Mouse (Mus musculus) mouse embryonic stem cell (cell line): Measurements from ENCODE around the gene Scyl1.
"Not testable (repeated sequence)": the region's sequence is repeated elsewhere in the genome, so short reads cannot be mapped to it uniquely, and the experiment has no call there.

ENCODE experiments used
- in situ Hi-C, 2 experiments: fragments of 300-500 bp; cut with MboI; formaldehyde crosslinking; loops; 1 replicate in 1 of 2; 3 replicates in 1 of 2; pipeline ENCODE4 v1.14.3; 2019 to 2020; ENCODE audit warnings: low sequenced_read_pairs in 2 of 2, low pct_unique_long_range_greater_than_20kb in 1 of 2, mixed read lengths in 1 of 2; ENCODE audit not compliant: unreplicated experiment in 1 of 2

The Scyl1 gene

DNA sequence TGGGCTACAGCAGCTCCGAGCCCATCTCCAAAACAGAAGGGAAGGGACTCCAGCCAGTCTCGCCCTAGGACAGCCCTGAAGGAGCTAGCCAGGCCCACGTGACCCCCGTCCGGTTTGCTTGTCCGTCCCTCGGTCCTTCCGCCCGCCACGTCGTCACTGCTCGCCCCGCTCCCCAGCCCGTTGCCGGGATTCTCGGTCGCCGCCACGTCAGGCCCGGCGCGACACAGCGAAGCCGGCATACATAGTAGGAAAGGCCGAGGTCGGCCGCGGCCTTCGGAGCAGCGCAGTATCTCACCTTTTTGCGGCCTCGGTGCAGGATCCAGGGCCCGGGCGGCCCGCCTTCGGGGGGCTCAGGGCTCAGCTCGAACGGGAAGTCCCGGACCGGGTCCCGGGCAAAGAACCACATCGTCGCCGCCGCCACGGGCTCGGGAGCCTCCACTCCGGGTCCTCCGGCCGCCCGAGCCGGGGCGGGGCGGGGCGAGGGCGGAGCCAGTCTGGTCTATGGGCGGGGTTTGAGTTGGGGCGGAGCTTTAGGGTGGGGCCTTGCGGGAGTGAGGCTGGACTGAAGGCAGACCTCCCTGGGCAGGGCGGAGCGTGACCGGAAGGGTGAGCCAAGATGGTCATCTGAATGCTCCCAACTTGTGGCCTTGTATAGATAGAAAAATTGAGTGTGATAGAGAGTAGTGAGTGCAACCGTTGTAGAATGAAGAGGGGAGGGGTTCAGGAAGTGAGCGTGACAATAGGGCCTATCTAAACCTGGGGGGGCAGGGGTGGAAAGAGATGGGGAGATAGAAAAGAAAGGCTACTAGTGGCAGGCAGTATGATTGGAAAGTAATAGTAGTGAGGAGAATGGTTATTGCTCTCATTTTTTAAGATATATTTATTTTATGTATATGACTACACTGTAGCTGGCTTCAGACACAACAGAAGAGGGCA is at the start of gene Scyl1:
Scyl1 (minus strand) TSS at position 495 of the 936 bp plus-strand sequence.
- in situ Hi-C loops: no loop called here

DNA sequence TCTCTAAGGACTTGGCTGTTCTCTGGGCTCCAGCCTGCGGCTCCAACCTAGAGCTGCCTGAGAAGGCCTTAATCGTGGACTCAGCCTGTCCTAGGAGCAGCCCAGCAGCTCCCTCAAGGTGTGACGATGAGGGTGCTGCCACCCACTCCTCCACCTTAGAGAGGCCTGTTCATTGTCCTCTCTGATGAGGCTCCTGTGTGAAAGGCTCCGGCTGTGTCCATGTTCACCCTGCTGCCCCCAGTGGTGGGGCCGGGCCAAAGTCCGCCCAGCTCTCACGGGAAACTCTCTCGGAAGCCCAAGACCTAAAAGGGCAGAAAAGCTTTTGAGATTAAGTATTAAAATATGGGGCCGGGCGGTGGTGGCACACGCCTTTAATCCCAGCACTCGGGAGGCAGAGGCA is 48.3 kb upstream of the Scyl1 start:
- in situ Hi-C loops: no loop called here

DNA sequence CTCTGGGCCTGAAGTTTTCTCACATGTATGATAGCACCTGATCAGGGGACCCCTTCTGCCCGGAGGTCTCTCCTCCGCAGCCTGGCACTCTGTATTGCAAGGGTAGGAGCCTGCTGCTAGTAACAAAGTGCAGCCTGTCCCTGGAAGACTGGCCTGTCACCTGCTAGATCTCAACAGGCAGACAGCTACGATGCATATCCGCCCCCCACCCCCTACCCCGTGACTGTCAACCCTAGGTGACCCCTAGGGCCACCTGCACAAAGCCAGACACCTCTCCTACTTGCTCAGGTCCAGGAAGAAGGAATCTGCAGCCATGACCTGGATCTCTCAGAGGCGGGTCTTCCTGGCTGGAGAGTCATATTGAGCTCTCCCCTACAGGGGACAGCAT is 47.4 kb upstream of the Scyl1 start:
- in situ Hi-C loops: no loop called here

DNA sequence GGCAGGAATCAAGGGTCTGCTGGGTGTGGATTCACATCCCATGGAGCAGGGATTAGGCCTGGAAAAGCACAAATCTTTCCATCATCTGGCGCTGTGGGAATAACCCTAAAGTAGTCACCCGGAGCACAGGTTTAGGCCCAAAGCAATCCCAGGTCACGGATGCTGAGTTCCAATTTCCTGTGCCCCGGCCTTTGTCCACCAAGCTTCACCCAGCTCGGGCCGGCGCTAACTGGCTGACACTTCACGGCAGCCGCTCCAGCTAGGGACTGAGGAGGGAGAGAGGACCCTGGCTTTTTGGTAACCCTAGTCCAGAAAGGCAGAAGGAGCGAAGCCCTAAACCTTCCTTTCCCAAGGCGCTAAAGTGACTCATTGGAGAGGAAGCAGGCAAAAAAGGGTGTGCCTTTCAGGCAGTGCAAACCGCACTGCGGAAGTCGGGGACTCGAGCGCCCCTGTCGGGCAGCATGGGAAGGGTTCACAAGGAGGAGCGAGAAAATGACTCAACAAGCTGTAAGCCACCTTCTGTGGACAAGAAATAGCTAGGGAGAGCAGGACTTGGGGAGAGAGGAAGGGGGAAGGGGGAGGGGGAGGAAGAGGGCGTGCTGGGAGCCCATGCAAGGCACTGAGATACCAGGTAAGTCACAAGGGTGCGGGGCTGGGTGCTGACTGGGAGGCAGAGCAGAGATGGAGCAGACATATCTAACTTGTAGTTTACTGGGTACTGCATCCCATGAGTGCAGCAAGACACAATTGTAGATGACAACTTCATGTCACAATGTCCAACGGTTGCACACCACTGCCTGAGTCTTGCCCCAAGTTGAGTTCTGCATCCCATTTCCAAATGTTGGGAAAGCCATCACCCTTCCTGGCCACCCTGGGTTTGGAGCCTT is 46.7 kb upstream of the Scyl1 start:
- in situ Hi-C loops: no loop called here

DNA sequence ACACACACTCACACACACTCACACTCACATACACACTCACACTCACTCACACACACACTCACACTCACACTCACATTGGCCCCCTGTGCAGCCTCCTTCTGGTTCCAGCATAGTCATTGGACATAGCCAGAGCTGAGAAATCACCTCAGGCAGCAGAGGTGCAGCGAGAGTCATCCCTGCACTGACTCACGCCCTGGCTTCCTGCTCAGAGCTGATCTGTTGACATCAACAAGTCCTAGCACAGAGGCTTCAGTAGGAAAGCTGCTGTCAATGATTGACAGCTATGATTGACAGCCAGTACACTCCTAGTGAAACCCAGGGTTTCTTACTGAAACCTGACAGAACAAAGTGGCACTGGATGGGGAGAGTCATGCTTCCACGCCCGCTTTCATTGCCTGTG is 44.7 kb upstream of the Scyl1 start:
- in situ Hi-C loops: no loop called here

DNA sequence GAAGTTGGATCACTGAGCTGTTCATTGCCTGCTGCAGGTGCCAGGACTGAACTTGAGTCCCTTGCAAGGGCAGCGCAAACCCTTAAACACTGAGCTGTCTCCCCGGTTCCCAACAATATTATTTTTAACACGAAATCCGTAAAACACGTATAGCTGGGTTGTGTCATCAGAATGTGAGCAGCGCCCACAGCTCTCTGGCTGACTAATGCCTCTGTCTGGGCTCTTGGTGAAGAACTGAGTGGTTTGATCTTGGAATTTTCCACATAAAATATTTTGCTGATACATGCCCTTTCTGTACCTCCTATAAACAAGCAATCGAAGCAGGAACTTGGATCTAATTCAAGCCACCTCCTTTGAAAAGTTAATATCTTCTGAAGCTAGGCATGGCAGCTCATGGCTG is 43.8 kb upstream of the Scyl1 start:
- in situ Hi-C loops: no loop called here

DNA sequence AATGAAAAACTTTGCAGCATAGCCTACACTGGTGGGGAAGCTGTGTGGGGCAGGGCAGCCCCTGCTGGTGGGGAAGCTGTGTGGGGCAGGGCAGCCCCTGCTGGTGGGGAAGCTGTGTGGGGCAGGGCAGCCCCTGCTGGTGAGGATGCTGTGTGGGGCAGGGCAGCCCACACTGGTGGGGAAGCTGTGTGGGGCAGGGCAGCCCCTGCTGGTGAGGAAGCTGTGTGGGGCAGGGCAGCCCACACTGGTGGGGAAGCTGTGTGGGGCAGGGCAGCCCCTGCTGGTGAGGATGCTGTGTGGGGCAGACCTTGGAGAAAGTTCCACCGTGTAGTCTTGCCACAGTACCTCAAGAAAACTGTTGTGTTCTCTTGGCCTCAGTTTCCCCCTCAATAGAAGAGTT is 42.8 kb upstream of the Scyl1 start:
- in situ Hi-C loops: not testable (repeated sequence)

DNA sequence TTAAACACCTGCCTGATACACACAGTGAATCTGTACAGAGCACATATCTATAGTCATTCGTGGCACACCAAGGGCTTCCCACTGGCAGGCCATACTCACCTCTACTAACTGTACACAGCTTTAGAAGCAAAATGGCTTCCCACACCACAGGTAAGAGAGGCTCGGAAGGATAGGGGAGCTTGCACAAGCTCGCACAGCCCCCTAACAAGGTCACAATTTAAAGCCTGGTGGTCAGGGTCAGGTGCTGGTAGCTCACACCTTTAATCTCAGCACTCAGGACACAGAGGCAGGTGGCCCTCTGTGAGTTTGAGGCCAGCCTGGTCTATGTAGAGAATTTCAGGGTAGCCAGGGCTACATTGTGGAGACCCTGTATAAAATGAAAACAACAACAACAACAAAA is 42.3 kb upstream of the Scyl1 start:
- in situ Hi-C loops: no loop called here

DNA sequence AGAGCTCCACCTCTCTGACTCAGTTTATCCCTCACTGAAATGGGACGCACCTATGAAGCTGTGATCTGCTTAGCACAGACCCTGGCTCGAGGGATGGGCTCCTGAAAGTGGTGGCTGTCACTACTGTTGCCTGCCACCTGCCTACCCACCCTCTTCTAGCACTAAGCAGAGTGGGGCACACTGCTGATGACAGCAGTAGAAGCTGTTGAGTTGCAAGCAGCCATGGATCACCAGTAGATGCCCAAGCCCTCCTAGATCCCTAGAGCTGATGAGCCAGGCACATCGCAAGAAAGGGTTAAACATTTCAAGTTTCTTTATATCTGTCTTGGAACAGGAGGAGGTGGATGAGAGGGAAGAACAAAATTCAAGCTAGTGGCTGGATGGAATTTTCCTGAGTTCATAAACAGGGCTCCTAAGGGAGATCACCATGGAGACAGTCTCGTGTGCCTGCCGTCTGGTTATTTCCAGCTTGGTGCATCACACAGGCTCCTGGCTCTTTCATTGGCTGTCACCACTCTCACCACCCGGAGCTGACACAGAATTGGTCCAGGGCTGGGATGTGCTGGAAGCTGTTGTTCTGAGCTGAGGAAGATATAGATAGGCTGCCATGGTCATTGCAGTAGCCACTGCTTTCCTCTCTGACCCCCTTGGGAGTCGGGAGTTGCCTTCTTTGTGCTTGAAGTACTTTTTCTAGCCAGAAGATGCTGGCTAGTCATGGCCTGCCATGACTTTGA is 40.7 kb upstream of the Scyl1 start:
- in situ Hi-C loops: no loop called here

DNA sequence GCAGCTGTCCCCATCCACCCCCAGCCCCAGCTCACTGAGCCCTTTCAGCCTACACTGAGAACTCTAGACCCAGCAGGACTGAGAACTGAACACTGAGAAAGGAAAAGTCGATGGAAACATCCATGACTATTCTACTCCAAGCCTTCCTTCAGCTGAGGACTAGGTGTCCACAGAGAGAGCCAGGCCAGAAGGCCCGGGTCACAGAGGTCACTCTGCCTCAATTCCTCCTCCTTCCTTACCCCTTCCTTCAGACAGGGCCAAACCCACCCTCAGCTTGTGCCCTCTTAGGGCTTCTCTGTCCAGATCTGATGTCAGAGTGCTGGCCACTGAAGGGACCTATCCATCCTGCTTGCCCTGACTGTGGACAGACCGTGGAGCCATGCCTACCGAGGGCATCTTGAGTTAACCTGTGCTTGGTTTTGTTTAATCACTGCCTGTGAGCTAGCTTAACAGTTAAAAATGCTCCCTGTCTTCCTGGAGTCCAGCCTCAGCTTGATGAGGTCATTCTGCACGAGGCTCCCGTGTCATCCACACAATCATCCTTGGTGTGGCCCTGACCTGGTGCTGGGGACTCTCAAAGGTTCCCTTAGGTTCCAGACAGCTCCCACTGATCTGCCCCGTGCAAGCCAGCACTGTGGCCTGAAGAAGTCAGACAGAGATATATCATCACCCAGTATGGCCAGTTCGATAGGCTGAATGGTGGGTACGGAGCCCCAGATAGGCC is 39.8 kb upstream of the Scyl1 start:
- in situ Hi-C loops: no loop called here

DNA sequence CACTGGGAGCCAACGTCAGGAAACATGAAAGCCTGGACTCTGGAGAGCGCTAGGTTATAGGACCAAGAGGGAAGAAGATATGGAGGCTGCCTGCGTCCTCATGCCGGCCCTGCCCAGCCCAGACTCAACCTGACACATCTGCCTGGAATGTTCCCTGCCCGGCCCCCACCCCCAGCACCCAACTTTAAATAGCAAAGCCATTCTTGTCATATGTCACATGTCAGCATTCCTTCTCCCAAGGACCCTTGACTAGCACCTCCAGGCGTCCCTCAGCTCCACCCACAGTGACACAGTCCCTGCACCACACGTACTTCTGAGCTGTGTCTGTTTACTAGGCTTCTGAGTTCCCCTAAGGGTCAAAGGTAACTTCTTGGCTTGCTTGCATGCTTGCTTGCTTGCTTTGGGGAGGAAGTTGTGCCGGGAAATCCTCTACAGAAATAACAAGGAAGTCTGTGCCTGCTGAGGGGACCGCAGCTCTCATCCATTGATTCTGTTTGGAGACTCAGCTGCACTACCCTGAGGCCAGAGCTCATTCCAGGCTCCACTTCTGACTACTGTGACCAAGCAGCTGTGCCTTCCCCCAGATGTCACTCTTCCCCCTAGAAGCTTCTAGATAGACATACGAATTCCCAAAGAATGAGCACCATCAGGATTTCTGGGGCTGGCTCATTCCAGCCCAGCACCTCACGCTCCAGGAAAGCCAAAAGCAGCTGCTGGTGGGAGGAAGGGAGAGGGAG is 39.1 kb upstream of the Scyl1 start:
- in situ Hi-C loops: no loop called here

DNA sequence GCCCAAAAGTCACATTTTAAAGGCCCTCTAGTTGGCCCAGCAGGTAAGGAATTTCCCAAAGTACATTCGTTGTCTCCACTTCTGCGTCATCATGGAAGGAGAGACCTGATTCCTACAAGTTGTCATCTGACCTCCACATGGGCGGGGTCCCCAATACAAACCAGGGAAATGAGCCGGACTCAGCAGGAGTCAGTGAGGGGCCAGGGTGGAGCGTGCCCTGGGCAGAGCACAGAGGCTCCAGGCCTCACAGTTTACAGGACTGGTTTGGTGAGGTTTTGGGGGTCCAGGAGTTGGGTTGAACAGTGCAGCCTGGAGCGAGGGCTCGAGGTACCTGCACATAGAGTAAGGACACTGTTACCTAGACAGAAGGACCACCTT is 38.5 kb upstream of the Scyl1 start:
- in situ Hi-C loops: no loop called here

DNA sequence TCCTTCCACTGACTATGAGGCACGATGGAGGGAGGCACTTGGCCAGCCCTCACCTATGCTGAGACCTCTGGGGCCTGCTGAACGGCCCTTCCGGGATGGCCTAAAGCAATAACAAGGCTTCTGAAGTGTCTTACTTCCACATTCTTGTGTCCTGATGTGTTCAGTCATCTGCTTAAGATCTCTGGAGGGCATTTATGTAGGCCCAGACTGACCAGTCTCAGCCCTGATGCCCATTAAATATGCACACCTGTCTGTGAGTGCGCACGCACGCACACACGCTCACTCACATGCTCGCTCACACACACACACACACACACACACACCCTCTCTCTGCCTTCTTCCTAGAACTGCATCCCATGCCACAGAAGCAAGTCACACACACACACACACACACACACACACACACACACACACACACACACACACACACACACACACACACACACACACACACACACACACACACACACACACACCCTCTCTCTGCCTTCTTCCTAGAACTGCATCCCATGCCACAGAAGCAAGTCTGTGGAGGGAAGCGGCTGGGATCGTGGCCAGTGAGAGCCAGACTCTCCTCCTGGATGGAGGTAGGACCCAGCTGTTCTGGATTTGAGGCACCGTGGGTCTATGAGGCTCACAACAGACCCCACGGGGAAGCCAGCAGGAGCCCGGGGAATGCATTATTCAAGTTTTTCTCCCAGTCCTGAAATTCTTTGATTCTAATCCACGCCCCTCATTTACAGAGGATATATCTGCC is 37.9 kb upstream of the Scyl1 start:
- in situ Hi-C loops: no loop called here

DNA sequence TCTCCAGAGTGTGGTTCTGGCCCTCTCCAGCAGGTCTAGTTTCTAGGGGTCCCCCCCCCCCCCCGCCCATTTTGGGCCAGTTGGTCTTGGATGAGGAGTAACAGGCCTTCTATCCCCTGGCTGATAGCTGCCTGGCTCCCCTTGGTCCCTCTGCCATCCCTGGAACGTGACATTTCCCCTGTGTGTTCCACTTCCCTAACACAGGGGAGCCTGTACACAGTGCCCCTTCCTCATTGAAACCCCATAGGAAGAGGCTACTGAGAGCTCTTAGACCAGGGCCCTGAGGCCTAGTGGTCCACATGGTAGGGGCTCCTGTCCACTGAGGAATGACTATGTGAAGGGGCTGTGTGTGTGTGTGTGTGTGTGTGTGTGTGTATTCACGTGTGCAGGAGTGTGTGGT is 36.5 kb upstream of the Scyl1 start:
- in situ Hi-C loops: no loop called here

DNA sequence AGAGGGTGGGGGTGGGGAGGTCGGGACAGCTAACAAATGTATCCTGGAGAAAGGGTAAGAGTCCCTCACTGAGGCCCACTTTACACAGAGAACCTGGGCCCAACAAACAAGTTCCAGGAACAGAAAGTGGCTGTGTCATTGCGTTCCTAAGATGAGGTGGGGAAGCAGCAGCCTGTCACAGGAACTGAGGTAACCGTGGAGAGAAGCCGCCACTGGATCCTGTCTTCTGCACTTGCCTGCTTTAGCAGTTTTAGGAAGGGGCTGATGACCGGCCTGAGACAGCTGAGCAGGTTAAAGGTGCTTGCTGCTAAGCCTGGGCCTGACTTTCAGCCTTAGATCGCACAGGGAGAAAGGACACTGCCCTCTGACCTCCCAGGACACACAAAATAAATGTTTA is 35.6 kb upstream of the Scyl1 start:
- in situ Hi-C loops: no loop called here

DNA sequence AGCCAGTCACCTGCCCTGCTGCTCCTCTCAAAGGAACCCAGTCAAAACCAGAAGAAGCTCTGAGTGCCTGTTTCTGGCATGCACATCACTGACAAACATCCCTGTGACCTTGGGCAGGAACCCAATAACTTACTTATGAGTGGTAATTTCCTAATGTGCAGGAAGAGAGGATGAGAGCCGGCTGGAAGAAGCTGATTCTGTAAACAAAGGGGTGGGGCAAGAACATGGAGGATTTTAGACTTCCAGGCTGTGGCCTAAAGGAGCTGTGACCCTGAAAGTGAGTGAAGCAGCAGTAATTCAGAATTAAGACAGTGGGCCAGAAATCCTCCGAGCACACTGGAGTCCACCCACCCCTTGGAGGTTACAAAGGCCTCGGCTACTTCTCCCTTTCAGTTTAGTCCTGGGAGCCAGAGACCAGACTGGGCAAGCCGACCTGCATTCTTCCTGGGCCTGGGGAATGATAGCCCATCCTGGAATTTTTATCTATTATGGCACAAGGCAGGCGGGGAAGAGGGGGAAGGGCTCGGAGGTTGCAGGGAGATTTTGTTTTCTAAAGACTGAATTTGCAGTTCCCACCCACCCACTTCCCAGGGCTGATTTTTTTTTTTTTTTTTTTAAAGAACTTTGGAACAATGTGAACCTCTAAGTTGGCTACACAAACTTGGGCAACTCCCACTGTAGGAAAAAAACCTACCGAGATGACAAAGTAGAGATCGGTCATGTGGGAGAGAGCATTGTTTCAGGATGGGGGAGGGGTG is 35.0 kb upstream of the Scyl1 start:
- in situ Hi-C loops: no loop called here
